Mouse (Mus musculus): ENCODE results near the gene Kif27.

- TF ChIP-seq CTCF (IDR thresholded peaks at IDR 0.05; ENCODE audit: extremely low read depth, insufficient read length, insufficient replicate concordance, low read depth, low read length) = no peak
- TF ChIP-seq POLR2A (IDR thresholded peaks at IDR 0.05; ENCODE audit: low read depth, low read length) = no peak
Observed at GRCm38 (mm10) chr13:58311351-58311750, 47.6 kb downstream of the Kif27 start.
